Mouse (Mus musculus): ENCODE measurements around the gene Podxl.

Podxl gene

GRCm38 (mm10) chr6:31563235-31564181 lies at the start of gene Podxl:
Gene Podxl, minus strand, starts transcription at chr6:31563981.
- ChIA-PET POLR2A (interaction anchor here in 3 of 4 experiments (0.6 to 1.6 kb wide), 5 partner anchors 14 to 743 kb away, joined by 3 to 4 read pairs (median 4); no protein-coding TSS in a partner anchor), CTCF (interaction anchor here in 3 of 4 experiments (0.6 to 2.2 kb wide), 4 partner anchors 35 to 74 kb away, joined by 3 to 6 read pairs (median 4); no protein-coding TSS in a partner anchor)

DNA sequence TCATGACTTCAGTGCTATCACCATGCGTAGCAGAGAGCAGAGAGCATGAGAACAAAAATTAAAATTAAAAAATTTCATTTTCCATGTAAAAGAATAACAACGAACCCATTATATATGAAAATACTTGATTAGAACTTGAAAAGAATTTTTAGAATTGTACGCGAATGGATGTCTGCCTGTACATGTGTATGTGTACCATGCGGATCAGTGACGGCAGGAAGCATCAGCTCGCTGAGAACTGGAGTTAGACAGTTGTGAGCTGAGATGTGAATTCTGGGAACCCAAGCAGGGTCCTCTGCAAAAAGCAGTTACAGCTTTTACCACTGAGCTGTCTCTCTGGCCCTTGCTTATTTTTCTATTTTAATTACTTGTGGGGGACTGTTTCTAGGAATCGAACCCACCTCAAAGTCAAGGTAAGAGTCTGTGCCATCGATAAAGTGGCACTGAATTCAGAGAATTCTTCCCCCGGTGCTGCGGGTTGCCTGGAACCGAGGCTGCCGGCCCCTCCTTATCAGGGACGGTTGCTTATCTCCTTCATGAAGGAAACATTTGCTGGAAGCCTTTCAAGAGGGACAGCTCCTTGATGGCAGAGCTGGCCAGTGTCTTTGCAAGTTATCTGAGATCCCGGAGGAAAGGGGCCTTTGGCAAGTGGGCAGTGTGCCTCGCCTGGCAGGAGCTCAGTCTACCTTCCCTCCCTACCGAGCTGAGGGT lies 48.9 kb upstream of the Podxl start:
- POLR2A ChIA-PET, result interaction anchor here in 1 of 4 experiments (1.1 kb wide), 2 partner anchors 10 to 12 kb away, joined by 3 read pairs; no protein-coding TSS in a partner anchor
- CTCF ChIA-PET, result interaction anchor here in 2 of 4 experiments (1.0 to 2.1 kb wide), 3 partner anchors 11 to 48 kb away, joined by 3 to 9 read pairs (median 3); no protein-coding TSS in a partner anchor

- ChIA-PET POLR2A (interaction anchor here in 1 of 4 experiments (0.6 to 1.5 kb wide), 2 partner anchors 9 to 970 kb away, joined by 3 read pairs; no protein-coding TSS in a partner anchor), CTCF (interaction anchor here in 1 of 4 experiments (0.6 kb wide), 1 partner anchor 37 kb away, joined by 4 read pairs; no protein-coding TSS in a partner anchor)
Observed at GRCm38 (mm10) chr6:31606429-31606828, 42.6 kb upstream of the Podxl start.

- ChIA-PET POLR2A (interaction anchor here in 1 of 4 experiments (0.5 to 0.6 kb wide), 2 partner anchors 109 to 539 kb away, joined by 3 to 8 read pairs; no protein-coding TSS in a partner anchor), CTCF (interaction anchor here in 1 of 4 experiments (1.2 kb wide), 1 partner anchor 35 kb away, joined by 3 read pairs; no protein-coding TSS in a partner anchor)
Observed at GRCm38 (mm10) chr6:31604629-31605265, 41.0 kb upstream of the Podxl start.

DNA sequence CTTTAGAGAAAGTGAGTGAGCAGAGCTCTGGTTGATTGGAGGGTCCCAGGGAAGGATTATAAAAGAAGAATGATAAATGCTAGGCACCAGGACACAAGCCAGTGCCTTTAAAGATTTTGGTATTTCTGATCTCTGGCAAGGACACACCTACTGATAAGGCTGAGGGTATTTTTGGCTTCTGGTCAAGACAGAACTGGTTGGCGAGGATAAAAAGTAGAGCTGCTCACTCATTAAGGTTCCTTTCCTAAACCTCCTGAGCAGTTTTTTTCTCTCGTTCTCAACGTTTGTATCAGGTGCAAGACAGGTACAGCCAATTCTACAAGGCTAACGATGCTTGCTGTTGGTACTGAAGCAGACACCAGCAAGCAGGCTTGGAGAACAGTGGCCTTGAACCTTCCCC lies 38.7 kb upstream of the Podxl start:
- ChIA-PET POLR2A (no interaction called here), CTCF (interaction anchor here in 1 of 4 experiments (1.4 kb wide), 1 partner anchor 78 kb away, joined by 3 read pairs; no protein-coding TSS in a partner anchor)

DNA sequence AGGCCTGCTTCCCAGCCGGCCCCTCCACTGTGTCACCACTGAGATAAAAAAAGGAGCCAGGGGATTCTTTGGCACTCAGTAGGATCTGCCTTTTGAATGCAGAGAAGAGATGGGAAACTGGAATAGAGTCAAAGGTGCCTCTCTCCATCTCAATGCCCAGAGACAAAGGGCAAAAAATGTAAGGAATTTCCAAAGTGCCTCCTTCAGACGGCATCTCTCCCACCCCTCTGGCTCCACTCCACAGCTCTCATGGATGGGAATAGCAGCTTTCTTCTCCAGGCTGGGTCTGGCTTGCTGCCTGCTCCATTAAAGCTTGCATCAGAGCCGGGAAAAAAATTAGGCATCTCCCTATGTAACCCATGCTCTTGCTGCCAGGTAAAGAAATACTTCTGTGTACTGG lies 37.4 kb upstream of the Podxl start:
- ChIA-PET CTCF (interaction anchor here in 3 of 4 experiments (0.6 to 1.7 kb wide), 5 partner anchors 12 to 49 kb away, joined by 3 to 6 read pairs (median 3); no protein-coding TSS in a partner anchor), POLR2A (interaction anchor here in 2 of 4 experiments (0.9 to 1.3 kb wide), 2 partner anchors 13 to 39 kb away, joined by 3 to 5 read pairs; no protein-coding TSS in a partner anchor)

- POLR2A ChIA-PET, result interaction anchor here in 2 of 4 experiments (0.5 to 1.3 kb wide), 3 partner anchors 14 to 40 kb away, joined by 3 to 5 read pairs (median 3); no protein-coding TSS in a partner anchor
- CTCF ChIA-PET, result interaction anchor here in 2 of 4 experiments (0.7 to 1.7 kb wide), 3 partner anchors 37 to 114 kb away, joined by 3 to 6 read pairs (median 5); no protein-coding TSS in a partner anchor
Observed at GRCm38 (mm10) chr6:31599863-31600262, 36.1 kb upstream of the Podxl start.

DNA sequence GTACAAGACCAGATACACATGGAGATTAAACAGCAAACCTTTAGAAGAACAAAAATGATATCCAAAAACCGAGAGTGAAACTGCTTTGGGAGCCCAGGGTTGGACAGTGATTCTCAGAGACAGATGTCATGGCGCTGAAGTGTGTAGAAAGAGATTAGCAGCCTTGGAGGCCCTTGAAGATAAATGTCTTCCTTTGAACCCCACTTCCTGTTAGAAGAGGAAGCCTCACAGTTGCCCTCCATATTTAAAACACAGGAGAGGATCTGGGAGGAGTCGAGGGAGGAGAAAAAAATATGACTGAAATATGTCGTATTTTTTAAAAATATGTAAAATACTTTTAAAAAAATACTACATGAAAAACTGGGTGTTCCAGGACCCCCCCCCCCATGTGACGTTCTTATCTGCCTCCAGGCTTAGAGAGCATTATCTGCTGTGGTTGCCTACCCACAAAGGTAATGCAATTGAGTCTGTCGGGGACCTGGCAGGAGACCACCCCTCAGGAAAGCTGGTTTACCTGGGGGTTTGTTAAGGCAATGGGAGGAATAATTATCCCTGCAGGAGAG lies 34.6 kb upstream of the Podxl start:
- ChIA-PET POLR2A (interaction anchor here in 1 of 4 experiments (0.7 to 1.4 kb wide), 4 partner anchors 8 to 38 kb away, joined by 3 to 4 read pairs (median 3); no protein-coding TSS in a partner anchor), CTCF (interaction anchor here in 1 of 4 experiments (1.3 kb wide), 1 partner anchor 40 kb away, joined by 3 read pairs; no protein-coding TSS in a partner anchor)

DNA sequence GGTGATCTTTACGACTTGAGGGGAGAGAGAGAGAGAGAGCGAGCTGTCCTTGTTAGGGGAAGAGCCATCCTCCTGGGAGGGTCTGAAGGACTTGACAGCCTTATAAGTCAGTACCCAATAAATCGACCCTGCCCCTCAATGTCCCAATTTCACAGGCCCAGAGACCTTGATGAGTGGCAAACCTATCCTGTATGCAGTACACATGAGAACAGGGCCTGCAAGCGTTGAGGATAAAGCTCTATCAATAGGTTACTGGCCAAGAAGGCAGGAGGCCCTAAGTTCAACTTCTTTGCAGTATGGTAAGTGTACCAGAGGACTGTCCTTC lies 33.3 kb upstream of the Podxl start:
- CTCF ChIA-PET, result interaction anchor here in 1 of 4 experiments (0.9 kb wide), 1 partner anchor 72 kb away, joined by 4 read pairs; no protein-coding TSS in a partner anchor
- POLR2A ChIA-PET, result interaction anchor here in 1 of 4 experiments (1.4 kb wide), 1 partner anchor 9 kb away, joined by 3 read pairs; no protein-coding TSS in a partner anchor

DNA sequence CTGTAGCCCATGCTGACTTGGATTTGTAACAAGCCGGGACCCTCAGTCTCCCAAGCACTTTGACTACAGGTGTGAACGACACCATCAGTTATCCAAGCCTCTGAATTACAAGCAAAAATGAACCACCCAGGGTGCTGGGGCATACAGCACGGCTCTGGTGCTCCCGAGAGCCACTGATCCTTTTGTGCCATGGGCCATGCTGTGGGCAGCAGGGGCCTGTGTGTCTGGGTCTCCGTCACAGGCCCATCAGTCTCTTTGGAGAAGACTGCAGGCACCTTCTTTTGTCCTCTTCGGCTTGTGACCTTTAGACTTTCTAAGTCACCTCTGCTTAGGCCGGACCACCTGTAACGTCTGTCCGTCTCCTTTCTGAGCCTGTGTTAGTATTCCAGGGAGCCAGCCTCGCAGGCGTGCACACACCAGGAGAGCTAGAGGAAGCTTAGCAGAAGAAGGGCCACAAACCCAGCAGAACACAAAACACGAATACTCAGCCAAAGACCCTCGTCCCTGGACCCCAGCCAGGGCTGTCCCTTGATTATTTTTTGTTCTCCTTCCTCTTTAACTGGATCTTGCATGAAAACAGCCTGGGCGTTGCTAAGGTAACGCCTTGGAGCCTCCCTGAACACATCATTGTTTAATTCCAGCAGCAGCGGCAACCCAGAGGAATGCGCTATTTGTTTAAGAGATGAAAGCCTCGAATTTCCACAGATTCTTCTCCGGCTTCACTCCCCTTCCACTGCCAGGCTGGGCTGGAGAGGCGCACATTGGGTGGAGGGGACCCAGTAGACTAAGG lies 32.8 kb upstream of the Podxl start:
- CTCF ChIA-PET, result interaction anchor here in 1 of 4 experiments (0.9 kb wide), 1 partner anchor 71 kb away, joined by 4 read pairs; no protein-coding TSS in a partner anchor
- POLR2A ChIA-PET, result no interaction called here

DNA sequence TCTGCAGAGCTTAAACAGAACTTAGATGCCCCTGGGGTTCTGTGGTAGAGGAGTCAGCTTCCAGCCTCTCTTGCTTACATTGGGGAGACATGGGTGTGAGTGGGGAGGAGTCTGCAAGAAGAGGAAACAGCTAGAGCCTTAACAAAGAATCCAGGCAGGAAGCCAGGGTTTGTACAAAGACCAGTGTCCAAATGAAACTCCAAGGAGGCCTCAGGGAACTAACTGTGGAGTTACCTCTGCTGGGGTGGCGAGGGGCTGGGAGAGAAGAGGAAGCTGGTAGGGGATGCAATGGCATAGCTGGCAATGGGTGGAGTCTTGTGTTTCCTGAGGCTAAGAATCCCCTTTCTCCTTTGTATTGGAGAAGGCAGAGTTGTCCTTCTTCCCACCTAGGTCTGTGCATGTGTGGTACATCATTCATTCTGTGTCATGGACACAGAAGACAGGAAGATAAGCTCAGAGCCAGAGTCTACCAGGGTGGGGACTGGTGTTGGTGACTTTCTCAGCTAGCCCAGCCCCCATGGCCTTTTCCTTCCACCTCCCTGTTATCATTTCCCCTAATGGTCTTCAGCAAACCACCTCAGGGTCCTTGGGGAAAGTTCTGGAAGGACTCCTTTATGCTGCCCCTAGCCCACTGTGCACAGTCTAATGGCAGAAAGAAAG lies 28.9 kb upstream of the Podxl start:
- POLR2A ChIA-PET, result interaction anchor here in 2 of 4 experiments (0.6 to 1.2 kb wide), 3 partner anchors 30 to 81 kb away, joined by 3 to 4 read pairs (median 3); no protein-coding TSS in a partner anchor
- CTCF ChIA-PET, result interaction anchor here in 2 of 4 experiments (0.6 to 1.0 kb wide), 3 partner anchors 22 to 356 kb away, joined by 3 read pairs; no protein-coding TSS in a partner anchor

DNA sequence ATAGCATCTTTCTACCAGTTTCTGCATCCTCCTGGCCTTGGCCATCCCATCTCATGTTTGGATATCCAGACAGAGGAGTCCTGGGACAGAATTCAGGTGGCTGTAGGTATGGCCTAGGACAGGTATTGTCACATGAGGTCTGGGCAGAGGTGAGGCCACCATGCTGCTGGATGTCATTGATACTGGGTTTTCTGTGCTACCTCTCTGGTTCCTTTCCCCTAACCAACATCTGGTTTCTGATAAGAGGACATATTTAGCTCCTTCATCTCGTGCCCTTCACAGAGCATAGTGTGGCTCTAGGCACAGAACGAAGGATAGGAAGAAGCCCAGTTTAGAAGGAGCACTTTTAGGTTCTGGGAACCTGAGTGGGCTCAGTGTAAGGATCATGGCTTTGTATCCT lies 28.3 kb upstream of the Podxl start:
- ChIA-PET POLR2A (interaction anchor here in 1 of 4 experiments (1.2 kb wide), 1 partner anchor 30 kb away, joined by 3 read pairs; no protein-coding TSS in a partner anchor), CTCF (no interaction called here)

GRCm38 (mm10) chr6:31591676-31592075 lies 27.9 kb upstream of the Podxl start:
- POLR2A ChIA-PET, result interaction anchor here in 1 of 4 experiments (1.2 kb wide), 1 partner anchor 29 kb away, joined by 3 read pairs; no protein-coding TSS in a partner anchor
- CTCF ChIA-PET, result no interaction called here

GRCm38 (mm10) chr6:31590754-31591153 lies 27.0 kb upstream of the Podxl start:
- ChIA-PET CTCF (no interaction called here), POLR2A (no interaction called here)

DNA sequence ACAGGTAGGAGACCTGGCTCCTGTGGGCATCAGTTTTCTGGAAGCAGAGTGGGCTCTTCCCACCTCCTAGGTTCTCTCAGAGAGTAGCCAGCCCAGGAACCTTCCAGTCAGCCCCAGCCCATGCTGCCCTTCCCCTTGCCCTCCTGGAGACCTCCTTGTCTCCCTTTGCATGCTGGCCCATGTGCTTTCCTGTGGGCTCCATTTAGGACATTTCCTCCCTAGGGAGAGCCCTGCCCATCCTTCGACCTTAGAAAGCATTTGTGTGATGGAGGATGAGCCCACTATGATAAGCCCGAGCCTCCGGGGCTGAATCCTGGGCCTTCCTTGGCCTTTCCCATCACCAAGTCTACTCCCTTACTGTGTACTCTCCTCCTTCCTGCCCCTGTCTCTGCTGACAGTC lies 25.5 kb upstream of the Podxl start:
- POLR2A ChIA-PET, result no interaction called here
- CTCF ChIA-PET, result no interaction called here

DNA sequence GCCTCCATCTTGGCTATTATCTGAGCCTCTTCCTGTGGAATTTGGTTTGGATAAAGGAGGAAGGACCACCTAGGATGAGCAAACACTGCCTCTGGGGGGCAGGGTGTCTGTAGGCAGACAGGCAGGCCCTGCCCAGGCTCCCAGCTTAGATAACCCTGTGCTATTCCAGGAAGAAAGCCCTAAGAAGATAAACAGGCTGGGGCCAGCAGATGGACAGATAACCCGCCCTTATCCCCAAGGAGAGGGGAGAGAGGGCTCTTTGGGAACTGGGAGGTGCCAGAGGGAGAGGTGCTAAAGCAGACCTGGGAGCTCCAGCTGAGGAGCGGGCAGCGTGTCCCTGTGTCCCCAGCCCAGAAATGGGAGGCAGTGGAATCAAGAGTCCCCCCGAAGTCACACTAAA lies 23.9 kb upstream of the Podxl start:
- CTCF ChIA-PET, result no interaction called here
- POLR2A ChIA-PET, result interaction anchor here in 1 of 4 experiments (0.7 to 0.9 kb wide), 2 partner anchors 59 to 895 kb away, joined by 3 to 4 read pairs; no protein-coding TSS in a partner anchor

Data from embryonic stem cell, embryonic (primary cell).